Mouse (Mus musculus) erythroblast, adult 5-6 weeks (primary cell): Measurements from ENCODE around the gene Spry1. TPM values are rescaled to one million over a fixed set of nuclear protein-coding genes. Genes with fewer than 3 reads are reported as not detected.

Experiments used
- ATAC-seq: replicated peaks from 2 replicates; pipeline ENCODE4 v1.8.0; 2016; ENCODE audit warnings: moderate number of reproducible peaks, mild to moderate bottlenecking, moderate TSS enrichment, inconsistent platforms; ENCODE audit not compliant: poor library complexity, low FRiP score, severe bottlenecking
- total RNA-seq, 2 experiments: library from RNA; stranded (forward) in 1 of 2; stranded (reverse) in 1 of 2; fragments of 150-400 nt in 1 of 2; fragments of 200-764, 138-1000 nt in 1 of 2; gene quantifications; 2 replicates each; pipeline versions ENCODE4 v1.2.3 to v1.2.4; 2015 to 2017; ENCODE audit warnings: low replicate concordance in 2 of 2

The Spry1 gene
- total RNA-seq, 2 experiments from 2014 or later: 0.26 to 2.3 TPM

DNA sequence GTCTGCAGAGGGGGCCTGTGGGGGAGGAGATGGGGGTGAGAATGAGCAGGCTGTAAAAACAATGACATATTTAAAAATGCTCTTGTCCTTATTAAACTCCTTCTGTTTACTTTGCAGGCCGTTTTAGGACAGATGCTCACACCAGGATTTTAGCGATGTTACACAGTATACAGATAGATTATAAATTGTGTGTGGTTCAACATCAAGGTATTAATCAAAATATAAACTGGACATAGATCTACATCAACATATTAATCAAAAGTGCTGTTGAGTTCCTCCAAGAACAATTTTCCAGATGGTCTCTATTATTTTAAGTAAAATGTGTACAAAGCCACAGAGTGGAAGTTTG is 27.3 kb downstream of the Spry1 start:
- ATAC-seq: no peak

DNA sequence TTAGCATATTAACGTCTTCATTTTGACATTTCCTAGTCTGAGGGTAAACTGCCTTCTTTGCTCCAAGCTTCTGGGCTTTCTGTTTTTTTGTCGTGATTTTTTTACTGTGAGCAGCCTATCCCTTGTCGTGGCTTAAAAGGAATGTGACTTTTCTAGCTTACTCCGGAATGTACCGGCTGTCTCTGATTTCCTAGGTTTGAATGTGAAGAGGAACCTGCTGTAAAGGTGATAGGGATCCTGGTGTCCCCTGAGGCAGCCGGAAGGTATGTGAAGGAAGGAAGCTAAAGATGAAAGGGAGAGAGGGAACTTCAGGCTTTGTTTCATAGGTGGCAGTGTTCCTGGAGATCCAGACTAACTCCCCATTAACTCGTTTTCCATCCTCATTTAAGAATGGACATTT is 28.0 kb downstream of the Spry1 start:
- no peak for ATAC-seq

DNA sequence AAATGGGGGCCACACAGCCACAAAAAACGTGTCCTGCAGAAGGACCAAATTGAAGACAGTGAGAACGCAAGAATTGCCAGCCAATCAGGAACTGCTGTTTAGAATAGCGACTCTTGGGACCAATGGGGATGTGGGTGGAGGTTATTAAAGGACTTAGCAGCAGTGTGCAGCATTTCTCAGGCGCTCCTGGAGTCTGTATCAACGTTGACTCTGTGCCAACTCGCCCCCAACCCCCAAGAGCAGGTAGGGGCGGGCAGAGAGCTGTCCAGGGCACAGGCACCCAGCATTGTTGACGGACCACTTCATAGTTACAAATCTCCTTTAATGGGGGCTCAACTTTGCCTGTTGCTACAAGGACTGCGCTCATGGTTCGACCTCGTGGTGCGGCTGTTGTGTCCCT is 28.9 kb downstream of the Spry1 start:
- no peak for ATAC-seq

DNA sequence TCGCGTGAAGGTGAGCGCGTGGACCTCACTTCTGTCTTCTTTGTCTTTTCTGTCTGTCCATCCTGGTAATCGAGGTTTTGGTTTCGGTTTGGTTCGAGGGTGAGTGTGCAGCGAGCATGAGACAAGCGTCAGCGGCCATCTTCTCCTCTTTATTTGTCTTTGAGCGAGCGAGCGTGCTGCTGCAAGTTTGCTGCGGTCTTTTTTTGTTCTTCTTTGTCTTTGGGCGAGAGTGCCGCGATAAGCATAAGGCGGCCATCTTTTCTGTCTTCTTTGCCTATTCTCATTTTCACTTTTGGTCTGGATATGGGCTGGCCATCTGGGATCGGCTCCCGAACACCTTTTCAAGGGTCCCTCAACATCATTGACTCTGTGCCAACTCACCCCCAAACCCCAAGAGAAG is 29.4 kb downstream of the Spry1 start:
- ATAC-seq: no peak

DNA sequence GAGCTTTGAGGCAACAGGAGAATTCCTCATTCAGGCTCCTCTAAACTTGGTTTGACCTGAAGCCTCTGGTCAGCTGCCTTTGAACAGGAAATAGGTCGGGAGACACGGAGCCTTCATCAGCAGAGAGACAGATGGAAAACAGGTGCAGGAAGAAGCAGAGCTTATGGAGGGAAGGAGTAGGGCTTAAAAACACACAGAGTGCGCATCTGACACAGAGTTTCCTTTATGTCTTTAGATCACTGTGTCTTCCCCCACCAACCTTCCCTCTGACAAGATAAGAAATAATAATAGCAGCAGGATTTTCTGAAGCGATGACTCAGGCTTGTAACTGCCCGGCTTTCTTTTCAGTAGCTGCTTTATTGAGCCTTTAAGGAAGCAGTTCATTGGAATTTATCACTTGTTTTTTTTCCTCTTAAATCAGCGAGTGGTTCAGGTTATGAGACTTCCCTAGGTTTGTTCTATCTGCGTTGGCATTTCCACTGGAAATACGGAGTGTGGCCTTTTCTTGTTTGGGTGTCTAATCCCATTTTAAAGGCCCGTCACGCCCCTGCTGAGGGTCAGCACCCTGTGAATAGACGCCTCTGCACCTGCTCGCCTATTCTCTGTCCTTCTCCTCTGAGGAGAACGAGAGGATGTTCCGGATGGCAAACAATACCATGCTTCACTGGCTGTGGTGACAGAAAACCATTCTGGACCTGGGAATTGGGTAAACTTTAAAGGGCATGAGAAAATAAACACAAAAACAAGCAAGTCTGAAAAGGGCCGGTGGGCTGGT is 32.7 kb downstream of the Spry1 start:
- ATAC-seq: no peak

DNA sequence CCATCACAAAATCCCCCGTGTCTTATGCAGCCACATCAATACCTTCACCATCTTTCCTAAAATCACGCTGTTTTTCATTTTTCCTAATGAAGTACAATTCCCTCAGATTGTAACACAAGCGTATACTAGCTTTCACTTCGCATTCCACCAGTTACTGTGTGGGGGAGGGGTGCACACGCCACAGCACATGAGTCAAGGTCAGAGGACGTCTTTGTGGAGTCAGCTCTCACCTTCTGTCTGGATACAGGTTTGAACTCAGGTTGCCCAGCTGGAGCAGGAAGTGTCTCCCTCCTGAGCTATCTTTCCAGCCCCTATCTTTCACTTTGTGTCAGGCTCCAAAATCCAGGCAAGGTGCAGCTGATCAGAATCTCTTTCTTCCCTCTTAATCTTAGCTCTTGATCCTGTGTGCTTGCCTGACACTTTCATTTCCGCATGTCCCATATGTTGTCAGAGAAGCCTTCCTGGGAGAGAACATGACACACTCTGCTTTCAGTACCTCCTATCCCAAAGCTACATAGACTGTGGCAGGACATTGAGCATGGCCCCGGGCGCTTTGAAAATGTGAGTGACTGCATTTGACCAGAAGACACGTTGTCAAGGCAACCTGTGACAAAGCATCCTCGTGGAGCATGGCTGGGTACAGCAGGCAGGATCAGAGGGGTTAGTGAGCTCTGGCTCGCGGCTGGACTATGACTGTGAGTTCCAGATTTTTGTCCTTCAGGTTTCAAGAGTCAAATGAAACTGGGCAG is 33.9 kb downstream of the Spry1 start:
- ATAC-seq: no peak

DNA sequence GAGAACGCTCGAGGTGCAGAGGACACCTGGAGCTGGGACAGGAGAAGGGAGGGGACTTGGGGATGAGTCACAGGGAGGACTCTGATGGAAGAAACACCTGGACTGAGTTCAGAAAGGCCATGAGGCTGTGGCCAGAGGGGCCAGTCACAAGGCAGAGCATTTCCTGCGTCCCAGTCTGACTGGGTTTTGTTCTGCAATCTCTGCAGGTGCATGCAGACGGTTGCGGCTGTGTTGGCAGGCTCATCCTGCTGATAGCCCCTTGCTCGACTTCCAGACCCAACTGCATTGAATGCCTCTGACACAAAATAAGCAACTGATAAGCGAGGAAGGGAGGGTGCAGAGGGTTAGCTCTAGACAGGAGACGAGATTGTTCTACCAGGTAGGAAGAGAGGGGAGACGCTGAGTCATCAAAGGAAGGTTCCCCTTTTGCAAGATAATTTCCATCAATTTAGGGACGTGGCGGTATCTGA is 35.3 kb downstream of the Spry1 start:
- no peak for ATAC-seq

DNA sequence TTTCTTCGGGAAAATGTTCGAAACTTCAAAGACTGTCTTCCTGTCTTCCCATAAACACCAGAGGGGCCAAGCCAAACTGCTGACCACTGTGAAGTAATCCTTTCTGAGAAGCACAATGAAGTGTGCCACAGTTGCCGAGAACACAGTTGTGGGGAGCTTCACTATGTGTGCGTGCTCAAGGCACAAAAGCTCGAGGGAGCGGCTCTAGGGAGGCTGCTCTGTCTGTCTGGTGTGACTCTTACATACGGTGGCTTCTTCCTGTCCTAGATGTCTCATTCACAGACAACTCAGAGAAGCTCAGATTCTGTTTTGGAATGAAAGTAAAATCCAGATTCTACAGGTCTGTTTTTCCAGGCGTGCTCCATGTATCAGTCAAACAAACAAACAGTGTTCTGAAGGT is 36.5 kb downstream of the Spry1 start:
- ATAC-seq: no peak

DNA sequence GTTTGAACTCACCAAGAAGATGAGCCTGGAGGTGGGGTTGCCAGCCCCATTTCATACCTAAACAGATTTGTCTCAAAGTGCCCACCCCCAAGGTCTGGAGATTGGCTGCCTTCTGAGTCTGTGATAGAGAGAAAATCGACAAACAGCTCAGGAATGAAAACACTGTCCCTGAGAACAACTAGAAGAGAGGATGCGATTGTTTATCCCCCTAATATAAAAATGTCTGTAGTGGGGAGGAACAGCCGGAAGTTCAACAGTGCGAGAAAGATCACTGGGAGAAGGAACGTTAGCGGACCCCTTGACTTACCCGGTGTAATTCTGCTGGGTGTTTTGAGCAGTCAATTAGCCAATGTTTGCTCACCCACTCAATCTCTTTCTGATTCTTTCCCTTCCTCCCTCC is 46.5 kb downstream of the Spry1 start:
- ATAC-seq: no peak

DNA sequence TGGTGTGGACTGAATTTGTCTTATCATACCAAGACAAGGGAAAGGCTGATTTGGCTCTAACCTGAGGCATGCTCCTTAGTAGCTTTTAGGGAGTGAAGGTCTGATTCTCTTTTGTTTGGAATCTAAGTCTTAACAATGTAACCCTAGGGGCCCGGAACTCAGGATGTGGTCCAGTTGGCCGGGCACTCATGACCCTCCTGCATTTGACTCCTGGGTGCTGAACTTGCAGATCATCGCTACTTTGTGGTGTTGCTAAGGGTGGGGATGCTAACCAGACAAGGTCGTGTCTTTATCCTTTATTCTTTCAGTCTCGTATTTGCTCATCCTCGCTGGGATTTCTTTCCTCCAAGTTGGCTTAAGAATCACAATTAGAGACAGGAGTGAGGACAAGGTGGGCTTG is 47.0 kb downstream of the Spry1 start:
- no peak for ATAC-seq

DNA sequence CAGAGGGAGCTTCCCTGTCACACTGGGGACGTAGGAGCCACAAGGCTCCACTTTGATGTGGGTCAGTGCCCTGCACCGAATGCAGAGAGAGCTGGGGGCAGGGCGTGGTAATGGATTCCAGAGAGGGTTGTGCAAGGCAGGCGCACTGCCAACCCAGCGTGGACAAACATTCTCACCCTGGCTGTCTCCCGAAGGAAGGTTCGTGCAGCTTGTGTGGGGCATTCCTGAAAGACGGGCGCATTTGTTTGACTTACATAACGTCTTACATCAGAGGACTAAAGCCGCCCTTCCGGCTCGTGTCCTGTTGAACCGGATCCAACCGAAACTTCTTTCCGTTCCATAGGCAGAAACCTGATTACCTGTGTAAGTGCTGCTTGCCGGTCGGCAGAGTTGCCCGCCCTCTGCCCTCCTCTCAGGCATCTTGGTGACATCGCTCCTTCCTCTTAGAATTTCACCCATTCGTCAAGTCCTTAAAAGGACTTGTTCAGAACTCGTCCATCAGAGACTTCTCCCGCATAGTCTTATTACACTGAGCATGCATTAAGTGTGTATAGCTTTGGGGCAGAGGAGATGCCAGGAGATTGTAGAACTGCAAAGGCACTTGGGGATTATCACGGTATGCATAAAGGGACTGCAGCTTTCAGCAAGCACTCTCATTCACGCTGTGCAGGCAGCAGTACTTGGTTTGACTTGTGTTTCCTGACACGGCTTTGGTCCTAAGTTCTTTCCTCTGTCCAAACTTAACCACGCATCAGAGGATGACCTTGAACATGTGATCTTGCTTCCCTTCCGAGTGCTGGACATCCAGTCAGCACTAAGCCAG is 47.6 kb downstream of the Spry1 start:
- no peak for ATAC-seq

DNA sequence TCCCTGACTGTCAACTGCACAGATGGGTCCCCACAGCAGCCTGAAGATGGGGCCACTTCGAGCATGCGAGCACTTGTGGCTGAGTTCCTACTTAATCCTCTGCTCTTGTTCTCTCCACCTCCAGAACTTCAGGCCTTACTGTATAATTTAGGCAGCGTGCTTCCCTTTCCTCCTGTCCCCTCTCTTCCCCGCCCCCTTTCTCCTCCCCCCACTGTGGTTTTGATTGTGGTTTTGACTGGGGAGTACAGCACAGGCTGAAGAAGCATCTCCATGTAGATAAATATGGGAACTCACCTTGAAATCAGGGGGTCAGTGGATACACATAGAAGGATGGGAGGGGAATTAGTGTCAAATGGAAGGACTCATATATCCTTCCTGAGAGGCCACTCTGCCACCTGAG is 53.2 kb downstream of the Spry1 start:
- no peak for ATAC-seq

DNA sequence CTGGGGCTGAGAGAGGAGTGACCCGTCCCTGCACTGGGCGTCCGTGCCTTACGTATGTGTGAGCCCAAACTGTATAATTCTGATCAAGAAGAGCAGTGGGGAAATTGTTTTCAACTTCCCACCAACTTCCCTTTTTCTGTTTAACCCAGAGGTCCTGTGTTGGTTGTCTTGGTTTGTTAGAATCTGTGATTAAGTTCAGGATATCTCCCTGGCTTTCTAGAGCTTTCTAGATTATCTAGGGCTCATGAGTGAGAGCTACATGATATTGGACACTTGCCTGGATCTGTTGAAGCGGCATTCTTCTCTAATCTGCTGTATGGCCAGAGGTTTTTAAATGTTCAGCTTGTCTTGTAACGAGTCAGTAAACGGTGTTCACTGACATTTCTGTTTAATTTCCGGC is 53.8 kb downstream of the Spry1 start:
- no peak for ATAC-seq

Other genes with a start within 250 kb of the Spry1 start
- 1.0 and 2.5 TPM in 2 replicates for gene Spata5, start 220.1 kb upstream of the Spry1 start, total RNA-seq (2015; ENCODE audit: low replicate concordance)
- gene Spata5, start 220.1 kb upstream of the Spry1 start, total RNA-seq (2017; ENCODE audit: low replicate concordance): 22.2 and 23.6 TPM in 2 replicates
- gene Nudt6, start 219.7 kb upstream of the Spry1 start, total RNA-seq (2015; ENCODE audit: low replicate concordance): 1.3 TPM in 1 of 2 replicates, not detected in the other
- gene Nudt6, start 219.7 kb upstream of the Spry1 start, total RNA-seq (2017; ENCODE audit: low replicate concordance): 1.5 and 7.5 TPM in 2 replicates
- 0.84 TPM in 1 of 2 replicates, not detected in the other for gene Gm5148, start 84.5 kb downstream of the Spry1 start, total RNA-seq (2015; ENCODE audit: low replicate concordance)
- gene Gm5148, start 84.5 kb downstream of the Spry1 start, total RNA-seq (2017; ENCODE audit: low replicate concordance): 3.0 and 10.6 TPM in 2 replicates